Mouse (Mus musculus): Measurements from ENCODE around the gene Zfp385b. TPM values are rescaled to one million over a fixed set of nuclear protein-coding genes. Genes with fewer than 3 reads are reported as not detected.

Zfp385b gene
- polyA plus RNA-seq, 1 experiment from 2014 or later = 2.5 TPM

DNA sequence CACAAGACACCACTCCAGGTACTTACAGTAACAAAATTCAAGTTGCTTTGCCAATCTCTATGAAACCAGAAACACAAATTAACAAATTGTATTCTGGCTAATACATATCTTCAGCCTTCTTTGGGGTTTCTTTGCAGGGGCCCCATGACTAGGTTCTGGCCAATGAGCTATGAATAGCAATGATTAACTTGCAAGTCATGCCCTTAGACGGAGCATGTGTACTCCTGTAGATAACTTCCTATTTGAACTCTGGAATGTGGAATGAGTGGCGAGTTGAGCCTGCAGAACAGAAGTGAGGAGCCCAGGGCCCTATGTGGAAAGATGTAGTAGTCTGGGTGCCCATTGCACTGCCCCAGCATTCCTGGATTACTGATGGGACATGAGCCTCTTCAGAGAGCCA, 276.8 kb downstream of the Zfp385b start:
- 71% methylated on average over 2 of the region's 2 CpGs for WGBS
- Histone ChIP-seq H3K27ac (ENCODE audit: low read depth, low read length) (no peak overlapping the region), H3K9ac (ENCODE audit: low read depth, low read length) (no peak overlapping the region), H3K4me3 (ENCODE audit: low read depth, low read length) (no peak overlapping the region), H3K4me2 (replicated peaks; ENCODE audit: low read depth, low read length) (no peak overlapping the region), H3K4me1 (replicated peaks; ENCODE audit: control insufficient read depth, insufficient read depth, low read length) (no peaks in the 10 kb centered on the region), H3K27me3 (ENCODE audit: control insufficient read depth, insufficient read depth, low read length) (no peaks in the 10 kb centered on the region), H3K9me3 (ENCODE audit: control insufficient read depth, low read length) (no peaks in the 10 kb centered on the region), H3K36me3 (ENCODE audit: control insufficient read depth, insufficient read depth, low read length) (no peaks in the 10 kb centered on the region)
- no peak for ATAC-seq (ENCODE audit: low FRiP score)
- DNase-seq (ENCODE audit: low spot score) = no peak

DNA sequence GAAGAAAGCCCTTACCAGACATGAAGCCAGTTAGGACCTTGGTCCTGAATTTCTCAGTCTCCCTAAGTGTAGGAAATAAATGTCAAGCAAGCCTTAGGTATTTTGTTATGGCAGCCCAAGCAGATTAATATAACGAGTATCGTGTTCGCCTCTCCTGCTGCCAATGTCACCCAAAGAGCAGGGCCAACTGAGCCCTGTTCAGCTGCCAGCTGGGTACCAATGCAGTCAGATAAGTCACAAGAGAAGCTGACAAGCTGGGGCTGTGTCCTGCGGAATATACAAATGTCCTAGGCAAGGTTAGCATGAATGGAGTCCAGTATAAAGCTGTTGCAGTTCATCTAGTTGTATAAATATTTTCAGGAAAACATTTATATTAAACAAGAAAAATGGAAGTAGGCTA, 277.8 kb downstream of the Zfp385b start:
- H3K27ac ChIP-seq (ENCODE audit: low read depth, low read length) = no peak overlapping the region
- 88% methylated on average over 4 of the region's 4 CpGs for WGBS
- H3K4me2 ChIP-seq (replicated peaks; ENCODE audit: low read depth, low read length) = no peak overlapping the region
- H3K27me3 ChIP-seq (ENCODE audit: control insufficient read depth, insufficient read depth, low read length) = no peaks in the 10 kb centered on the region
- H3K36me3 ChIP-seq (ENCODE audit: control insufficient read depth, insufficient read depth, low read length) = no peaks in the 10 kb centered on the region
- H3K9me3 ChIP-seq (ENCODE audit: control insufficient read depth, low read length) = no peaks in the 10 kb centered on the region
- H3K4me3 ChIP-seq (ENCODE audit: low read depth, low read length) = no peak overlapping the region
- no peak overlapping the region for H3K9ac ChIP-seq (ENCODE audit: low read depth, low read length)
- H3K4me1 ChIP-seq (replicated peaks; ENCODE audit: control insufficient read depth, insufficient read depth, low read length) = no peaks in the 10 kb centered on the region
- DNase-seq (ENCODE audit: low spot score) (no peak), ATAC-seq (ENCODE audit: low FRiP score) (no peak)

DNA sequence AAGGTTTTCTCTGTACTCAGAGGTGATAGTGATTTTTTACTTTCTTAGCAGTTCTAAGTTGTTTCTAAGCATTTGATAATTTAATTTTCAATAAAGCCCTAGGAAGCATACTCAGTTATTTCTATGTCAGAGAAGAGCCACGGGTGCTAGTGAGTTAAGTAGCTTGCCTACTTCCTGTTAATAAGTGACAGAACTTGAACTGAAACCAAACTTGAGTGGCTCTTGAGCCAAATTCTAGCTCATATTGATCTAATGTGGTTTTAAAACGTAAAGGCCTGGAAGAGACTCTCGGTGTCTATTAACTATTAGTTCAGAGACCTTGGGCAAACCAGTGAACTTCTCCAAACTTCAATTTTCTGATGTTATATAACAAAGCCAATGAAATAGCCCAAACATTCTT, 278.6 kb downstream of the Zfp385b start:
- no peaks in the 10 kb centered on the region for H3K9me3 ChIP-seq (ENCODE audit: control insufficient read depth, low read length)
- ATAC-seq (ENCODE audit: low FRiP score) (no peak), DNase-seq (ENCODE audit: low spot score) (no peak)
- H3K27ac ChIP-seq (ENCODE audit: low read depth, low read length) = no peak overlapping the region
- no peak overlapping the region for H3K4me3 ChIP-seq (ENCODE audit: low read depth, low read length)
- WGBS = 92% methylated on average over 3 of the region's 3 CpGs
- H3K36me3 ChIP-seq (ENCODE audit: control insufficient read depth, insufficient read depth, low read length) = no peaks in the 10 kb centered on the region
- H3K9ac ChIP-seq (ENCODE audit: low read depth, low read length) = no peak overlapping the region
- H3K27me3 ChIP-seq (ENCODE audit: control insufficient read depth, insufficient read depth, low read length) = no peaks in the 10 kb centered on the region
- H3K4me1 ChIP-seq (replicated peaks; ENCODE audit: control insufficient read depth, insufficient read depth, low read length) = no peaks in the 10 kb centered on the region
- no peak overlapping the region for H3K4me2 ChIP-seq (replicated peaks; ENCODE audit: low read depth, low read length)

DNA sequence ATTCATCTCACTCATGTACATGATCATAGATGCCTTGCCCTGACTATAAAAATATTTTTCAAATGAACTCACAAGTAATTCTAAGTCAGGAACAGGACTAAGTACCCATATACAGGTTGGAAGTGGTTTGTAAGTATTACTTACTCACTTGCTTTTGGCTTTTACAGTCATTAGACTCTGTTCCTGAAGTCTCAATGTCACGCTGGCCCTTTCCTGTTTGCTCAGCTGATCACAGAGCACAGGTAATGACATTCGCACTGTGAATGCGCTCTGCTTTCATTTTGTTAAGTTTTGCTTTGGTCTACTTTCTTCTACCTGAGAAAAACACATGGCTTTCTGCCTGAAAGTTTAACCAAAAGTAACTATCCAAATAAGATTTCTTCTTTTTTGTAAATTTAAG, 282.9 kb downstream of the Zfp385b start:
- Histone ChIP-seq H3K36me3 (ENCODE audit: control insufficient read depth, insufficient read depth, low read length) (no peaks in the 10 kb centered on the region), H3K4me1 (replicated peaks; ENCODE audit: control insufficient read depth, insufficient read depth, low read length) (no peaks in the 10 kb centered on the region), H3K4me2 (replicated peaks; ENCODE audit: low read depth, low read length) (no peak overlapping the region), H3K4me3 (ENCODE audit: low read depth, low read length) (no peak overlapping the region), H3K9me3 (ENCODE audit: control insufficient read depth, low read length) (no peaks in the 10 kb centered on the region), H3K27me3 (ENCODE audit: control insufficient read depth, insufficient read depth, low read length) (no peaks in the 10 kb centered on the region), H3K9ac (ENCODE audit: low read depth, low read length) (no peak overlapping the region), H3K27ac (ENCODE audit: low read depth, low read length) (no peak overlapping the region)
- no peak for DNase-seq (ENCODE audit: low spot score)
- WGBS = 86% methylated on average over 3 of the region's 3 CpGs
- no peak for ATAC-seq (ENCODE audit: low FRiP score)

DNA sequence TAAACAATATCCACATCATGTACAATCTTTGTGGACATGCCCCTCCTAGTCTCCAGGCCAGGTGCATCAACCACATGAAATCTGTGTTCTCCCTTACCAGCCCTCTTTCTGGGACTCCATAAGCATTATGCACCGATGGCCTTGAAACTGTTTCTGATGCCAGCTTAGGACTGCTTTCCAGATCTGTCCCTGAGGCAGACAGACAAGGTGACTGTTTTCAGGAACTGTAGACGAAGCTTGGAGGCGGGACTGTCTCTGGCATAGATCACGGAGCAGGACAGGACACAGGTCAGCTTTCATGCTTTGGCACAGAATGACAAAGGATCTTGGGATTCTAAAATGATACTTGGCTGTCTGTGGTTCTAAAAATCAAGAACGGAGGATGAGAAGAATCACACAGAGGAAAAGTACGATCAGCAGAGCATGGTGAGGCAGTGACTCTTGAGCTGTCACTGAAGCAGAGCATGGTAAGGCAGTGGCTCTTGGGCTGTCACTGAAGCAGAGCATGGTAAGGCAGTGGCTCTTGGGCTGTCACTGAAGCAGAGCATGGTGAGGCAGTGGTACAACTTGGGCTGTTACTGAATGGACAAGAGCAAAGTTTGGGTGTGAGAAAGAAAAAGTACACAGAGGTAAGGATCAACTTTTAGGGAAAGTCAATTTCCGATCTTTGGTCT, 291.2 kb downstream of the Zfp385b start:
- Histone ChIP-seq H3K4me1 (replicated peaks; ENCODE audit: control insufficient read depth, insufficient read depth, low read length) (no peaks in the 10 kb centered on the region), H3K27me3 (ENCODE audit: control insufficient read depth, insufficient read depth, low read length) (no peaks in the 10 kb centered on the region), H3K9me3 (ENCODE audit: control insufficient read depth, low read length) (no peaks in the 10 kb centered on the region), H3K36me3 (ENCODE audit: control insufficient read depth, insufficient read depth, low read length) (no peaks in the 10 kb centered on the region), H3K4me2 (replicated peaks; ENCODE audit: low read depth, low read length) (no peak overlapping the region), H3K9ac (ENCODE audit: low read depth, low read length) (no peak overlapping the region), H3K4me3 (ENCODE audit: low read depth, low read length) (no peak overlapping the region), H3K27ac (ENCODE audit: low read depth, low read length) (no peak overlapping the region)
- DNase-seq (ENCODE audit: low spot score) (no peak), ATAC-seq (ENCODE audit: low FRiP score) (no peak)
- 89% methylated on average over 7 of the region's 7 CpGs for WGBS

DNA sequence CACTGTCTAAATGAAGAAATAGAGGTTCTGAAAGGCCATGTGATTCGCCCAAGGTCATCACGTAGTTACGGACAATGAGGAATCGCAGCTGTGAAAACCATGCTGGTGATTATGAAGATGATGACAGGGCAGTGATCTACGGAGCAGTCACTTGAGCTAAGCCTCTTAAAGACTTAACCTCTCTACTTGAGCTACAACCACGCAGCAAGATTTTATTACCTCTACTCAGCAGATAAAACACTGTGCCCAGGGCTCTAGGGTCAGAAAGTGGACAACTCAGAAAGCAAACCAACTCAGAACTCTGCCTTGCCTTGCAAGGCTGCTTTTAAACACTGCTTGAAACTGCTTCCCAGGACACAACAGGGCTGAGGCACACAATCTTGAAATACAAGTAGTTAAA, 291.8 kb downstream of the Zfp385b start:
- Histone ChIP-seq H3K9me3 (ENCODE audit: control insufficient read depth, low read length) (no peaks in the 10 kb centered on the region), H3K4me3 (ENCODE audit: low read depth, low read length) (no peak overlapping the region), H3K4me1 (replicated peaks; ENCODE audit: control insufficient read depth, insufficient read depth, low read length) (no peaks in the 10 kb centered on the region), H3K9ac (ENCODE audit: low read depth, low read length) (no peak overlapping the region), H3K36me3 (ENCODE audit: control insufficient read depth, insufficient read depth, low read length) (no peaks in the 10 kb centered on the region), H3K4me2 (replicated peaks; ENCODE audit: low read depth, low read length) (no peak overlapping the region), H3K27ac (ENCODE audit: low read depth, low read length) (no peak overlapping the region), H3K27me3 (ENCODE audit: control insufficient read depth, insufficient read depth, low read length) (no peaks in the 10 kb centered on the region)
- WGBS = 88% methylated on average over 6 of the region's 6 CpGs
- DNase-seq (ENCODE audit: low spot score) (no peak), ATAC-seq (ENCODE audit: low FRiP score) (no peak)

DNA sequence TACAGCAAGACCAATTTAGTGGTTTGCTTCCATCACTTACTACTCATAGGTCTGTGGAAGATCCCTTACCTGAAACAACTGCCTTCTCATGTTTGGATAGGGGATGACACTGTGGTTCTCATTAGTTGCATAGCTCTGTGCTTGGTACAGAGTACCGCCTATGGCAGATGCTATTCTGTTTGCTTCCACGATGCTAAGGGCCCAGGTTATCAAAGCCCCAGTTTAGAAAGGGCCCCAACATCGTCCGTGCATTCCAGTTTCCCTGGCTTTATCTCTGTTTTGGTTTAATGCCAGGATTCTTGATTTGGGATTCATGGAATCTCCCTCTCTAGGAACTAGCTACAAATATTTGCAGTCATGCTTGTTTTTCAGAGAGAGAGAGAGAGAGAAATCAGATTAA, 292.6 kb downstream of the Zfp385b start:
- no peak overlapping the region for H3K27ac ChIP-seq (ENCODE audit: low read depth, low read length)
- no peaks in the 10 kb centered on the region for H3K36me3 ChIP-seq (ENCODE audit: control insufficient read depth, insufficient read depth, low read length)
- H3K9ac ChIP-seq (ENCODE audit: low read depth, low read length) = no peak overlapping the region
- ATAC-seq (ENCODE audit: low FRiP score) (no peak), DNase-seq (ENCODE audit: low spot score) (no peak)
- no peak overlapping the region for H3K4me2 ChIP-seq (replicated peaks; ENCODE audit: low read depth, low read length)
- H3K4me3 ChIP-seq (ENCODE audit: low read depth, low read length) = no peak overlapping the region
- 84% methylated on average over 4 of the region's 4 CpGs for WGBS
- no peaks in the 10 kb centered on the region for H3K4me1 ChIP-seq (replicated peaks; ENCODE audit: control insufficient read depth, insufficient read depth, low read length)
- no peaks in the 10 kb centered on the region for H3K9me3 ChIP-seq (ENCODE audit: control insufficient read depth, low read length)
- H3K27me3 ChIP-seq (ENCODE audit: control insufficient read depth, insufficient read depth, low read length) = no peaks in the 10 kb centered on the region

DNA sequence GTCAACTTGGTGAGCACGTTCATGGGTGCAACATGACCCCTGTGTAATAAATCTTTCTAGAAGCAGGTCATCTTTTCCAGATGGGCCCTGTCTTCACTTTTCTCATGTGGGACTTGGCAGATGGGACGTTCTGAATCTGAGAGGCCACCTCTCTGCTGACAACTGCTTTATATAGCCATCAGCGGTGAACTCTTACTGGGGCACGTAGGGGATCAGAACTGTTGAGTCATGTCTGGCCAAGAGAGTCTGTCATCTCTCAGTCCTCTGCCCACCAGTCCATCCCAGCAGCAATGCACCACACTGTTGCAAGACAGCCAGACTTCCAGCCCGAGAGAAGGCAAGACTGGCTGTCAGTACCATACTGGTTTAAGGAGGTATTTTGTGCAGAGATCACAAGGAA, 293.1 kb downstream of the Zfp385b start:
- Histone ChIP-seq H3K4me1 (replicated peaks; ENCODE audit: control insufficient read depth, insufficient read depth, low read length) (no peaks in the 10 kb centered on the region), H3K4me2 (replicated peaks; ENCODE audit: low read depth, low read length) (no peak overlapping the region), H3K9me3 (ENCODE audit: control insufficient read depth, low read length) (no peaks in the 10 kb centered on the region), H3K4me3 (ENCODE audit: low read depth, low read length) (no peak overlapping the region), H3K9ac (ENCODE audit: low read depth, low read length) (no peak overlapping the region), H3K36me3 (ENCODE audit: control insufficient read depth, insufficient read depth, low read length) (no peaks in the 10 kb centered on the region), H3K27ac (ENCODE audit: low read depth, low read length) (no peak overlapping the region), H3K27me3 (ENCODE audit: control insufficient read depth, insufficient read depth, low read length) (no peaks in the 10 kb centered on the region)
- WGBS = 82% methylated on average over 5 of the region's 5 CpGs
- no peak for ATAC-seq (ENCODE audit: low FRiP score)
- no peak for DNase-seq (ENCODE audit: low spot score)

DNA sequence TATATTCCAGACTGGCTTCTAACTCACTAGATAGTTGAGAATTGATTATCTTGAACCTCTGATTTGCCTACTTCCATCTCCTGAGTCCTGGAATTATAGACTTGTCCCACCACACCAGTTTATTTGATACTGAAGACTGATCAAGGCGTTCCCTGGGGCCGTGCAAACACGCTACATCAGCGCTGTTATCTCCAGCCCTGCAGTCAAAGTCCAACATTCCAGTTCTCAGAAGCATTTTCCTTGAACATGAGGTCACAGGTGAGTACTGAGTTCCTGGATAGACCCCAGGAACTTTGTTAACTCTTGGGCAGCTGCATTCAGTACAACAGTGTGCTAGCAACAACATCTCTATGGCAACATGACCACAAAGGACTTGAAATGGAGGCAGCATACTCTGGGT, 297.2 kb downstream of the Zfp385b start:
- H3K27me3 ChIP-seq (ENCODE audit: control insufficient read depth, insufficient read depth, low read length) = no peaks in the 10 kb centered on the region
- H3K4me2 ChIP-seq (replicated peaks; ENCODE audit: low read depth, low read length) = no peak overlapping the region
- no peak for ATAC-seq (ENCODE audit: low FRiP score)
- no peak overlapping the region for H3K4me3 ChIP-seq (ENCODE audit: low read depth, low read length)
- H3K36me3 ChIP-seq (ENCODE audit: control insufficient read depth, insufficient read depth, low read length) = no peaks in the 10 kb centered on the region
- WGBS = 68% methylated on average over 4 of the region's 4 CpGs
- H3K4me1 ChIP-seq (replicated peaks; ENCODE audit: control insufficient read depth, insufficient read depth, low read length) = no peaks in the 10 kb centered on the region
- no peak overlapping the region for H3K27ac ChIP-seq (ENCODE audit: low read depth, low read length)
- no peak for DNase-seq (ENCODE audit: low spot score)
- H3K9ac ChIP-seq (ENCODE audit: low read depth, low read length) = no peak overlapping the region
- H3K9me3 ChIP-seq (ENCODE audit: control insufficient read depth, low read length) = no peaks in the 10 kb centered on the region
